Mouse (Mus musculus): ENCODE data around the gene Dapp1.

Dapp1 gene

DNA sequence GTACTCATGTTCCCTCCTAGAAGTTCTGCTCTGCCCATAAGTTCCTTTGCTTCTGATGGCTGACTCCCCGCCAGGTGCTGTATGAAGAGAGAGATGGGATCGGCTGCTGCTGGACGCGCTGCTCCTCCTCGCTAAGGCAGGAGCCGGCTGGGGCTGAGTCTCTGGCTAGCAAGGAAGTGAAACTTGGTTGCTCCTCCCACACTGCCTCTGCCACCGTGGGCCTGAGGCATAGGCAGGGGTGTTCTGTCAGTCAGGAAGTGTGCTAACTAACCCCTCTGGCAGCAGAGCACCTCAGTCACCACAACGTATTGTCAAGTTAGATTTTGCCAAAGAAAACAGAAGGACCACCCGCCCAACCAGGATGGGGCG is at the start of gene Dapp1:
Gene Dapp1, minus strand, starts transcription at position 164 of the 369 bp plus-strand sequence.
- DNase-seq, result peak; percentile 47

DNA sequence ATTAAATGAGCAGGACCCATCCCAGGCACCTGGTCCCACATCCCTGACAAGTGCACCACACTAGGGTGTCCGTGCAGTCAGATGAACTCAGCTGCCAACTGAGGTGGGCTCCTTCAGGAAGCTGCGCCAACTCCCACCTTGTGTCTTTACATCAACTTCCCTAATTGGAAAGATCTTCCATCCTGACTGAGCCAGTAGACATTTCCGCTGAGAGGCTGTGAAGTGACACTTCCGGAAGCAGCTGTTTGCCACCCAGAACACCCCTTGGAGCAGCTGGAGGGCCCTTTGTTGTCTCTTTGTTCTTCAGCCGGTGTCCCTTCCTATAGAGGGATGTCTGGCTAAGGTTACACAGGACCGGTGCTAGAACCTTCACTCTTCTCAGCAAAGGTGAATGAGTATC is 49.2 kb upstream of the Dapp1 start:
- DNase-seq, result no peak

DNA sequence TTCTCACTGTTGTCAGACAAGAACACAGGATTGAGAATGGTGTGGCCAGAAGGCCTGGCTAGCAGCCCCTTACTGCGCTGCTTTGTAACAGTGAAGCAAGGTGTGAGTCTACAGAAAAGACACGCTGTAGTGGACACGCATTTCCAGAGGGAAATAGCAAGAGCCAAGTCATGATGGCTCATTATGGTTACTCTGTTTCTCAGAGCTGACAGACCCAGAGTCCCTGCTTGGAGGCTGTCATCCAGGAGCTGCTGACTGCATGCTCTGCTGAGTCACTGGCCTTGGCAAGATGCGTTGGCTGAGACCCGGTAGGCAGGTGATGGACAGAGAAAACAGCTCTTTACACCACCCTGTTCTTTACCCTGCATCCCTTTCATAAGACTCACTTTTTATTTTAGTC is 48.0 kb upstream of the Dapp1 start:
- DNase-seq, result peak; percentile 27

DNA sequence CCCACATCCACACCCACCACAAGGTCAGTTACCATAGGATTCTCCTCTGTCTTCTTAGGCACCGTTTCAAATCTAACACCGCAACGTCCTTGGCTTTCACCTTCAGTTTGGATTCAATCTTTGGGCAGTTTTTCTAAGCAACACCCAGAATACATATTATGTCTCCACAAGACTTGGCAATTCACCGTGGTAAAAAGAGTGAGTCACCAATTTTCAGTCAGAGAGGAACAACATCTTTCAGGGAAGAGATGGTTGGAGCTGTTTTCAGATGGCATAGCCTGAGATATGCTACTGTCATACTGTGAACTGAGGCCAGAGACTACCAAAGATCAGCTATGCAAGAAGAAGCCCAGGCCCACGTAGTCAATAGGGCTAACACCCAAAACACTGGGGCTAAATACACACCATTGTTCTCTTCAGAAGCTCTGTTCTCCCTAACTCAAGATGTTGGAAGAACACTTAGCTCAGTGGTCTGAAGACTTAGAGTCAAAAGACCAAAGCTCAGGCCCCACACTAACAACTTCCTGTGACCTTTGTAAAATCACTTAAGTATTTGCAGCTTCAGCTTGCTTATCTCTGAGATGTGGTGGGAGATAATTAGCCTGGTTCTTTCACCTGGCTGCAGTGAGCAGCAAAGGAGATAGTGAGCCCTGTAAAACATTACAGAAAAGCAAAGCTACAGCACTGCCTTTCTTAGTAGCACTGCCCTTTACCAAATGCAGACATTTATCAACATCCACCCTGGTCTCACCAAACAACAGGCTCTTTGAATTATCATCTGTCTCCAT is 46.4 kb upstream of the Dapp1 start:
- no peak for DNase-seq

DNA sequence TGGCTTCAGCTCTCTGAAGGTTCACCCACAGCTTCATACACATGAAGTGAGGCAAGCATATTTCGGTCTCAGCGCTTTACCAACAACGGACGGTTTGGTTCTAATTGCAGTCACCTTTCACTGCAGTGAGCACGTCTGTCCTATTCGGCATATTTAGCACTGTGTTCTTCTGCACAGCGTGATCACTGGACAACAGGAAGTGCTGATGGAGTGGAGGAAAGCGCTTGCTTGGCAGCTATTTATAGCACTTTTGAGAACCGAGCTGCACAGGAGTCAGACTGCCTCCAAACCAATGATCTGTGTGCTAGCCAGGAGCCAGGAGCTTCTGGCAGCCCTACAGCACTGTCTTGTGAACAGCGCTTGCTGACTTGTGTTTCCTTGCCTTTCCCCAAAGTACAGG is 44.9 kb upstream of the Dapp1 start:
- DNase-seq, result no peak

DNA sequence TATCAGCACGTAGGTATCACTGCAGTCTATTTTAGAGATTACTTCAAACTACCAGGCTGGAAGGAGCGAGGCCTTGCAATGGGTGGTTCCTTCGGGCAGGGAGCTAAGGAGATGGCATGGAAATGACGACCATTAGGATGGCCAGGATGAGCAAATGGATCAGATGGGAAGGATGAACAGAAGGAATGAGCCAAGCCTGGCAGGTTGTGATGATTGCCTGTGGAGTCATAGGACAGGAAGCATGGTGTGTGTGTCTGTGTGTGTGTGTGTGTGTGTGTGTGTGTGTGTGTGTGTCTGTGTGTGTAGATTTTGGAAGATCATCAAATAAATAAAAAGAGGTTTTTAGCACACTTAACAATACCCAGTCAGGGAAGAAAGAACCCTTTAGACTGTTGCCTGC is 41.3 kb upstream of the Dapp1 start:
- no peak for DNase-seq

DNA sequence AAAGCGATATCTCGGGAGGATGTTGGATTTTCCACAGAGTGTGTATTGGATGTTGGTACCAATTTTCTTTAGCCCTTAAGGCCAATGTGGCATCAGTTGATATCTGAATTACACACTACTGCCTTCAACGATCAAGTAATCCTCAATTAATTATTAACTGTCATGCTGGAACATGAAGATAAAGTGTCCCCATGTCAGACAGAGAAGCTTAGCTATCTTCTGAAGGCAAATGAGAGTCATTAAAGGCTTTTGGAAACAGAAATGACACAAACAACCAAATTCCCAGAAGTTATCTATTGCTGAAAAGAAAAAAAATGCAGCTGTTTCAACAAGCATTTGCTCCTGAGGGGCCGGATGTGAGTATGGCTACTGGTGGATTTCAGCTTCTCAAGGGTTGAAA is 40.7 kb upstream of the Dapp1 start:
- no peak for DNase-seq

DNA sequence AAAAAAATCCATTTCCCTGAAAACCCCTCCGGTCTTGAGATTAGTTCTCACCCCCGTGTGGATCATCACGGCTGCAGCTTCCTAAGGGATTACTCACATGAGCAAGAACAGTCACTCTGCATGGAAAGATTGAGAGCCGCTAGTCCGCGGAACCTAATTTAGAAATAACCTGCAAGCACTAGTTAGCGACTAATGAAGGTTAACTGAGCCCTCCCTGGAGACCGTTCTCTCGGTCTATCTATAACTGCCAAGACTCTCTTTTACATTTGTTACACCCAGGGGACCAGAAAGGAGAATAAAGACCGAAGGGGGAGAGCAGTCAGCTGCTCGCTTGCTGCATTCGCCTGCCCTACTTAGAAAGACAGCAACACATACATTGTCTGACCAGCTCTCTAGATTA is 35.5 kb upstream of the Dapp1 start:
- DNase-seq, result no peak

DNA sequence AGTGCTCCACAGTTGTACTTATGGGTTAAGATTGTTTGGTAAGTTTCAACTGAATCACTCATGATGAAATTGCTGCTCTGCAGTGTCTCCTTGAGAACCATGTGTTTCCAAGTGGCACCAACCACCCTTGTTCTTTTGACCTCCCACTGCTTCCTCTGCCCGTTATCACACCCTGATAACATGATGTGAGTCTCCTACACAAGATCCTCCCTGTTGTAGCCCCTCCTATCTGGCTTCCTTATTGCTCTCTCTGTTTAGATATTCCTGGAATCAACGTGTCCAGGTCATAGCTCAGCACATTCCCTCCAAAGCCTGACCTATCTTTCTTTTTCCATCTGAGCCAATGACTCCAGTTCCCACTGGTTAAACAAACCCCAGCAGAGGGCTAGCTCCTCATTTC is 33.4 kb upstream of the Dapp1 start:
- no peak for DNase-seq

DNA sequence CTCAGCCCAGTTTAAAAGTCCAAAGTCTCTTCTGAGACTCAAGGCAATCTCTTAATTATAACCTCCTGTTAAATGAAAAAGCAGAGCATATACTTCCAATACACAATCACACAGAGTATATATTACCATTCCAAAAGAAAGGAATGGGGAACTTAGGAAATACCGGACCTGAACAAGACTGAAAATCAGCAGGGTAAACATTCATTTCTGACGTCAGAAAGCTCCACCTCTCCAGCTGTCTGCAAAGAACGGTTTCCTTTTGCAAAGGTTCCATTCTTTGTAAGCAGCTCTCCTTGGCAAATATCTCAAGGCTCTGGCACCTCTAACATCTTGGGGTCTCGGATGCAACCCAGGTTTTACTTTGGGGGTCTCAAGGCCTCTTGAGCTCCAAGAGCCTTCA is 31.0 kb upstream of the Dapp1 start:
- no peak for DNase-seq

DNA sequence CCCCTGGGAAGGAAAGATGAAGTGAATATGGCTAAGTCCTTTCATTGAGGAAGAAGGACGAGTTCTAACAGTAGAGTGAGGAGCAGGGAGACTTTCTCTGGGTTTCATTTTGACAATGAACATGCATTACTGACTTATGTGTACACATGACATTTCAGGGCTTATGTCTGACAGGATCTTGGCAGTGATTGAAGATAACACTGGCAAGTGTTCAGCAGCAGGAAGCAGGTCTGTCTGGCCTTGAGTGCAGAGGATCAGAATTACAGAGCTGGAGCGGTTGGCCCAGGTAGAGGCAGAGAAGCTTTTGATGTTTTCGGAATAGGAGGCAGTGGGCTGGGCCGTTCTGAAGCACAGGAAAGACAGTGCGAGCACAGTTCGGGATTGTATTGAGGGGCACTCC is 26.8 kb upstream of the Dapp1 start:
- DNase-seq, result no peak

DNA sequence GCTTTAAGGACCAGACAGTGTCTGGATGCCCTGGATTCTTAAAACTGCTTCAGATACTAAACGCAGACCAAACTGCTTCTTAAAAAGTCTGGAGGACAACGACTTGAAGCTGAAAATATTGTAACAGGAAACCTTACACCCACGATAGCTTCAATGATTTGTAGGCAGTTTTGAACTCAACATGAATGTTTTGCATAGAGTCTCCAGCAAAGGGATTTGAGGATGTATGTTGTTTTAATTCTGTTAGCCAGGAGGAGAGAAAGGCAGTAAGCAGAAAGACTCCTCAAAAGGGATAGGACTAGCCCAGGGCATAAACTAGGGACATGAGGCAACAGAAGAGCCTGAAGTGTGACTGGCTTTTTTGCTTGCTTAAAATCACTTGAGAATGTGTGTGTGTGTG is 25.6 kb upstream of the Dapp1 start:
- DNase-seq, result no peak

DNA sequence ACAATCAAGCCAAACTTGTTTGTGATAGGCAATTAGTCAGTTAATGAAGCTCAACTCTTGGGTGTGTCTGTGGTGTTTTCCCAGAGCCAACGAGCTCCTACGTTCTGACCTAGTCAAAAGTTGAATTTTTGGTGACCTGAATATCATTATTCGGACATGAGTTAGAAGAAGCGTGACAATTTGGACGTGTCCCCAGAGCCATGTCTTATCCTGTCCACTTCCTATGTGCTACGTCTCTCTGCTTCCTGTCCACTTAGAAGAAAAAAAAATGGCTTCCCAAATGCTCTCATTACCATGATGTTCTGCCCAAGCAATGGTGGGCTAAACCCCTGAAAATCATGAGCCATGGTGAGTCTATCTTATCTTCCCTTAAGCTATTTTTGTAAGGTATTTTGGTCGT is 21.9 kb upstream of the Dapp1 start:
- no peak for DNase-seq

DNA sequence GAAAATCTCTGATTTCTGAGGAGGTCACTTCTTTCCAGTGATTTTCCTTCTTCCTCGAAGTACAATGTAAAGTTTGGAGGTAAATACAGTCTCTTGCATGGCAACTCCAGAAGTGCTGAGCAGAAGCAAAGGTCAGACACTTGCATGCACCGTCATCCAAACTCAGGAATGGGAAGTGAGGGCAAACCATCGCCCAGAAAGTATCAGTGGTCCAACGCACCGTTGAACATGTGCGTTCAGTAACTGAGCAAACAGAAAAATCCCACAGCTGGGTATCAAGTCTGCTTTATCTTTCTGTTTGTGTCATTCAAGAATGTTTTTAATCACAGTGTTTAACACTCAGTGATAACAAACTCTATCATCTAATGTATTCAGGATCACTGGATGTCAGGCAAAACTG is 21.2 kb upstream of the Dapp1 start:
- DNase-seq, result no peak

DNA sequence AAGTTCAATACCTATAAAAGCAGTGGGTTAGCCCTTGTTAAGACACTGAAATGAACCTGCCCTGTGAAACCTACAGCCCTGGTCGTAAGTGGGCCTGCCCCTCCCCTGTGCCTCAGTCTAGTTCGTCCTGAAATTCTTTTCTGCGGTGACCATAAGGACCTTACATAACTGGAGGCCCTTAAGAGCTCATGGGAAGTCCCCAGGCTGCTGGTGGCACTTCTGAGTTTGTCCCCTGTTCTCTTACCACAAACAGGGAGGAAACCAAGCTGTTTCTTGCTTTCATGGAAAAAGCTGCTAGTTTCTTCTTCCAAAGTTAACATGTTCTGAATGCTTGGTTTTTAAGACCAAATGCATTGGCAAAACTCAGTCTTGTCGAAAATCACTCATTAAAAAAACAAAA is 20.5 kb upstream of the Dapp1 start:
- no peak for DNase-seq

DNA sequence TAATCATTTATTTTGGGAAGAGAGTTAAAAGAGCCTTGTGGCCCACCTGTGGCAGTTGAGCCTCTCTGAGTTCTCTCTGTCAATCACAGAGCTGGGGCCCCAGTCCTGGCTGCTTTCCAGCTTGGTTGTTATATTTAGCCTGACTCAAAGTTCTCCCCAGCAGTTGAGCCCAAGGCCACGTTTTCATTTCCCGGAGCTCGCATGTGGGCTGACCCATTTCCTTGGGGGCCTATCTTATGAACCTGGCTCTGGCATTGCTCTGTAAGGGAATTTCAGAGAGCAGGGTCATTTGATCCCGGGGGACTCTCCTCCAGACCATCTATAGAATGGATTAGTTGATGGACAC is 19.4 kb upstream of the Dapp1 start:
- DNase-seq, result no peak

DNA sequence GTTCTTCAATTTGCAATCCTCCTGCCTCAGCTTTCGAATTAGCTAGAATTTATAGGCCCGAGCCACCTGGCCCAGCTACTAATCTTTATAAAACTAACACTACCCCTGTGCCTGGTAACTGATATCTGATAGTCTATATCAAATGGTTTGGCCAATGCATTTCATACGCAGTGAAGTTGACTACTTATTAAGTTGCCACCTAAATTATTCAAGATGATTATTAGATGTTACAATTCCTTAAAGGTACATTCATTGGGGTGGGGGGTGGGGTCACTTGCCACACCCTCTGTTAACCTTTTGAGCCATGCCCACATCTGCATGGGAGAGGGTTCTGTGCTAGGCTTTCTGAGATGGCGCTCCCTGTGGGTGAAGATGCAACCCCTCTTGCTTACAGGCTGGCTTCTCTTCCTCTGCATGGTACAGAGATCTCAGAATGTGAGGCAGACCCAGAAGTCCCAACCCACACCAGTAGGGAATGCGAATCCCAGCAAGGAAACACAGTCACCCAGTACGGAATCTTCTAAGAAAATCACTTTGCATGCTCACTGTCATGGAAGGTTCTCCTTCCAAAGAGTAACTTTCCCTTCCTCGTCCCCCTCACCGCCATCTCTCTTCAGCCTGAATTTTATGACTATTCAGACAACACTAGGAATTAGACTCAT is 18.8 kb upstream of the Dapp1 start:
- no peak for DNase-seq

DNA sequence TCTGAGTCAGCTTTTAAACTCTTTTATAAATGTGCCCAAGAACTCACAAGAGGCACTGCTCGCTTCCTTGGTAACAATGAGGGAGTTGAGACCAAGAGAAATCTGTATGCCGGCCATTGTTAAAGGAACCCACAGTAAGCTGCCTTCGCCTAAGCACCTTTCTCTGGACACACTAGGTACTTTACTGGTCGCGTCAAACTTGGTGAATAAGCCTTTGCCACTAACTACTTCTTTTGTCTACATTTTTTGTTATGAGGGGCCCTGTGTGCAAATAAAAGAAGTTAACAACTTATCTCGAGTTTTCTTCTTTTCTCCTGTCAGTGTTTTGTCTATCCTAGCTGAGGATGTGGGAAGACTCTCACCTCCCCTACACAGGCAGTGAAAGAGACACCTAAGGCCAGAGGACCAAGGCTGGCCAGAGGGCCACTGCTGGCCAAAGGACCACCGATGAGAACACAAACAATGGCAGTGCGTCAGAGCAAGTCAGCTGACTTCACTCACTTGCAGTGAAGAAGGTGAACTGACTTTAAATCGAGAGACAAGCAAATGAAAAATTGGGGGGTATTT is 18.0 kb upstream of the Dapp1 start:
- no peak for DNase-seq

DNA sequence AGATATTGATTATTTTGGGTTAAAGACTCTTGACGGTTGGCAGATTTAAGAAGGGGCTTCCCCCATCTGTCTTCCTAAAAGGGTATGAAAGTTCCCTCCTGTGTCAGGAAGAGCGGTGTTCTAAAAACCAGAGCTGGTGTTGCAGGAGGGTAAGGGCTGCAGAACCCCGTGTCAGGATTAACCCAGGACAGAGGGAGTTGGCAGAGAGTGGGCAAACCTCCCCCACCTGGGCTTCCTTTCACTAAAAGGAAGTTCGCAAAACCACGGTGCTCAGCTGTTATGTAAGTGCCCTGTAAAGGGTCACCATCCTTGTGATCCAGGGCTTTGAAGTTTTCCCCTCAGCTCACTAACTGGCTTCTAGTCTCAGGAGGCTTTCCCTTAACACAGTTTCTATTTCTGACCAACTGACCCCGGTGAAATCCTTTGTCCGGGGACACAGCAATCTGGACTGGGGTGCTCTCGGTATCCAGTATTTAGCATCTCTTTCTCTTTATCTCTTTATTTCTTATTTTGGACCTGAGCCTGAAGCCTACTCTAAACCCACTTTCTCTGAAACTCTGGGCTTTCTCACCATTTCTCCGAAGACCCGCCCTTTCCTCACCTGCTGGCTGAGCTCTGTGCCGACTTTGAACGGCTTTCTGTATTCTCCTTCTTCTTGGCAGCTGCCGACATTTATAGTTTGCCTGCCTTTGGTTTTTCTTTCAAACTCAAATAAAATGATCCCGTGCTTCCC is 17.3 kb upstream of the Dapp1 start:
- DNase-seq, result peak; percentile 32

DNA sequence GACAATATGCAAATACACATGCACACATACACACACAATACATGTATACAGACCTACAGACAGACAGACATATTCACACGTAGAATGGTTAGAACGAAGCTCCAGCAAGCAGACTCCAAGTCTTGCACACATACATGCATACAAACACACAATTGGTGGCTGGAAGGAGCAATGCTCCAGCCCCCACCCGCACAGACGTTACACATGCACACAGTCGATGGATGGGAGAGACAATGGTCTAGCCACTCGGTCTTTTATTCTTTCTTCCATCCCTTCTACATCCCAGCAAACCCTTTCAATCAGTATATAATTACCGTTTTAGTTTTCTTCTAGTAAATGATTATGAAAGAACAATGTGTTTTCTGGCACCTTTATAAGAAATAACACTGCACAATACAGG is 14.1 kb upstream of the Dapp1 start:
- no peak for DNase-seq

DNA sequence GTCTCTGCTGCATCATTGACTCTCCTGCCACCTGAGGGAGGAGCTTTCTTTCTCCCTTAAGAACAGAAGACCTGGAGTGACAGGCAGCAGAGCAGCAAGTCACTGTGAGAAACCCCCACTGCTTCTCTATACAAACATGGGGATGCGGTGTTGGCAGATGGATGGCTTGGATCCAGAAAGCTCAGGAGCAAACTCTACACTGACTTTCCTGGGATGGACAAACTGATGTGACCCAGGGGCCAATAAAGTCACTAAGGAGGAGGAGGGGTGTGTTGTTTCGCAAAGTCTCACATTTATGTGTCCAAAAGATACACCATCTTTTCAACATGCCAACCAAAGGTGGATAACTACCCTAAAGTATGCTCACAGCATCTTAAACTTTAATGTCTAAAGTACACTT is 12.9 kb upstream of the Dapp1 start:
- no peak for DNase-seq

DNA sequence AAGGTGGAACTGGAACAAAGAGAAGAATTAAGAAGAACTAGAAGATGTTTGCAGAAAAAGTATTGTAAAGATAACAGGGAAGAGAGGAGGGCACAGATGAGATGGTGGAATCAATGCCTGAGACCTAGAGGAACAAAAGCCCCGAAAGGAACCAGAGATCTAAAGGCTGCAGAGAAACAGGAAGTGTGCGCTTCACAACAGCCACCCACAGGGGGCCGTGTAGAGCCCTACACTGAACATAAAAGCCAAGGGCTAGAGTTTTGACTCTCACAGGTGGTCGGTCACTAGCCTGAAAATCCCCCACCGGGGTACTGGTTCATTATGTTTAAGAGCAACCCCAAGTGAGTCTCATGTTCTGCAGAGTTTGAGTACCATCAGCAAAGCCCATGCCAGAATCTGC is 11.0 kb upstream of the Dapp1 start:
- no peak for DNase-seq

DNA sequence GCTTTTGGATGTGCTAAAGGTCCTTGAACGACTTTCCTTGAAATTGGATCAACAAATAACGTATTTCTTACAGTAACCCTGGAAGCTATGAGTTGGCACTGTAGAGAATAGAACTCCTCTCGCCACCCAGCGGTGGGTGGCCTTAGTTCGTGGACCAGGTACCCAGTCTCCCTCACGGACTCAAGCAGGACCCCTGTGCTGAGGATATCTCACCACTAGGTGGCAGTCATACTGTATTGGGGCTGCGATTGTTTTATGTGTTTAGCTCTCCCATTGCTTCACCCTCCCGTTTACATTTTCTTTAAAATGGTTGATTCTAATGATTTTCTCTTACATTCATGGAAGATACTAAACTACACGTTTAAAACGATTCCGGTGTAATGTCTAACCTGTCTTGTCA is 9.8 kb upstream of the Dapp1 start:
- DNase-seq, result peak; percentile 85

DNA sequence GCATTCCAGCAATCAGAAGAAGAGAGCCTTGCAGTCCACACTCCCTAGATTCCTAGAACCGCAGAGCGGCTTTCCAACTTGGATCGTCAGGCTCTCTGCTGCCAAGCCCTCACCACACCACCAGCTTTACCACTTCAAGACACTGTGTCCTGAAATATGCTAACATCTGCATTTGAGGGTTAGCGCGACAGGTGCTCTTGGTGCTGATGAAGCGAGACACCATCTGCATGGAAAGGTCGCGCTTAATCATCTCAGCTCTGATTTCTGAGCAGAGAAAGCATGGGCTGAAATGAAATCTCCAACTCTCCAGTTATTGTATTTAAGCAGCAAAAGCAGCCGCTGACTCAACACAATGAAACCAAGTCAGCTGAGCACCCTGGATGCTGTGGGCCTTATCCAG is 8.1 kb upstream of the Dapp1 start:
- DNase-seq, result no peak
